Mouse (Mus musculus): ENCODE results near the gene Senp6. TPM values are rescaled to one million over a fixed set of nuclear protein-coding genes. Genes with fewer than 3 reads are reported as not detected.
"Not testable (repeated sequence)": the region's sequence is repeated elsewhere in the genome, so short reads cannot be mapped to it uniquely, and the experiment has no call there.

Senp6 gene
- polyA plus RNA-seq (2014; fragmentation: Nextera tagmentation; extraction: Ambion mirVana), result 73.5 and 82.3 TPM in 2 replicates

DNA sequence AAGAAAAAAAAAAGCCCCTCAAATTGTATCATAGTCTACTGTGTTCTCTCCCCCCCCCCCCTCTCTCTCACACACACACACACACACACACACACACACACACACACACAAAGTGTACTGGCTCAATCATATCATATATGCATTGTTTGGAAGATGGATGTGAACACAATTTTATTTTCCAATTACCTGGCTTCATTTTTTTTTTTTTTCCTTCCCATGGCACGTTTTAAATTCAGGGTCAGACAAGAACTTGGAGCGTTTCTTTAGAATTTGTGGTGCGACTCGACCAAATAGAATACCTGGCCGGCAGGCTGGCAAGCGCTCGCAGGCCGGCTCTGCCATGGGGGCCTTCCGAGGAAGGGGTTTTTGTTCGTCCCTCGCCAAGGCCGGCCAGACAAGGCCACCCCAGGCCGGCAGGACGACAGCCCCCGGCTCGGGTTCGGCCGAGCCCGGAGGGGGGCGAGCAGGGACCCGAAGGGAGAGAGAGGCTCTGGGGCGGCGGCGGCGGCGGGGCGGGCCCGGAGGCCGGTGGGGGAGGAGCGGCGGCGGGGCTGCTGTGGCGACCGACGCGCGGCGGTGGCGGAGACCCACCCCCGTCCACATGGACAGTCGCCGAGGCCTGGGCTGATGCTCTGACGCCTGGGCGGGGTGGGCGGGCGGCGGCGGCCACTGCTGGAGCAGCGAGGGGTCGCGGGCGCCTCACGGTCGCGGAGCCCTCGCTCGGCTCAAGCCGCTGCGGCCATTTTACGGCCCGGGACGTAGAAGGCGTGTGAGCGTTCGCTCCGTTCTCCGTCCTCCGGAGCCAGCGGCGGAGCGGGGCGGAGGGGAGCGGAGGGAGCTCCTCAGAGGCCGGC is at the start of gene Senp6:
Gene Senp6 (plus strand): TSS at position 537 of the 854 bp plus-strand sequence.
- Histone ChIP-seq H3K27me3 (ENCODE audit: control insufficient read depth, insufficient read depth, low read length) (no peaks in the 10 kb centered on the region), H3K4me2 (replicated peaks; ENCODE audit: low read depth, low read length) (peak within 1 kb of the TSS; percentile 56), H3K4me3 (ENCODE audit: low read length) (peak within 1 kb of the TSS; percentile 97), H3K36me3 (ENCODE audit: control insufficient read depth, insufficient read depth, low read length) (no peaks in the 10 kb centered on the region), H3K9ac (ENCODE audit: low read depth, low read length) (peak within 1 kb of the TSS; percentile 100), H3K27ac (ENCODE audit: low read depth, low read length) (peak within 1 kb of the TSS; percentile 99), H3K4me1 (ENCODE audit: control insufficient read depth, insufficient read depth, low read length) (peaks cover 17% of the 10 kb centered on the region; the same call in 1 of the 2 replicates), H3K9me3 (ENCODE audit: control insufficient read depth, low read length) (peaks cover 7% of the 10 kb centered on the region)
- 1% methylated on average over 42 of the region's 74 CpGs for WGBS
- peak; percentile 92 for ATAC-seq (ENCODE audit: low FRiP score, low TSS enrichment)

DNA sequence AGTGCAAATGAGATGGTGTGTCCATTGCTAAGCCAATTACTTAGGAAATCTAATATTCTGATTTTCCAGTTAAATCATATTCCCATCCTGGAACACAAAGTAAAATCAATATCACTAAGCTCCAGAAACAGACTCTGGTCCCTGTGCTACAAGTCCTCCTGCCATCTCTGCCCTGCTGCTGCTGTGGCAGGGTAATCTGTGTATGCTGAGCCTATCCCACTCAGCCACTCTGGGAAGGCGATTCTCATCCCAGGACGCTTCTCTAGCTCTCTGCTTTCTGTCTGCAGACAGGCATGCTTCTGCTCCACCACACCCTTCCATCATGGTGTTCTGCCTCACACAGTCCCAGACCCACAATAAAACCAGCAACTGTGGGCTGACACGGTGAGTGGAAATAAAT is 46.3 kb upstream of the Senp6 start:
- H3K36me3 ChIP-seq (ENCODE audit: control insufficient read depth, insufficient read depth, low read length), result no peaks in the 10 kb centered on the region
- H3K9ac ChIP-seq (ENCODE audit: low read depth, low read length), result no peak overlapping the region
- no peak overlapping the region for H3K4me3 ChIP-seq (ENCODE audit: low read length)
- H3K27me3 ChIP-seq (ENCODE audit: control insufficient read depth, insufficient read depth, low read length), result no peaks in the 10 kb centered on the region
- WGBS, result 50% methylated on average over 3 of the region's 3 CpGs
- H3K4me1 ChIP-seq (ENCODE audit: control insufficient read depth, insufficient read depth, low read length), result no peaks in the 10 kb centered on the region
- no peak overlapping the region for H3K4me2 ChIP-seq (replicated peaks; ENCODE audit: low read depth, low read length)
- no peak for ATAC-seq (ENCODE audit: low FRiP score, low TSS enrichment)
- H3K9me3 ChIP-seq (ENCODE audit: control insufficient read depth, low read length), result no peaks in the 10 kb centered on the region
- H3K27ac ChIP-seq (ENCODE audit: low read depth, low read length), result no peak overlapping the region

DNA sequence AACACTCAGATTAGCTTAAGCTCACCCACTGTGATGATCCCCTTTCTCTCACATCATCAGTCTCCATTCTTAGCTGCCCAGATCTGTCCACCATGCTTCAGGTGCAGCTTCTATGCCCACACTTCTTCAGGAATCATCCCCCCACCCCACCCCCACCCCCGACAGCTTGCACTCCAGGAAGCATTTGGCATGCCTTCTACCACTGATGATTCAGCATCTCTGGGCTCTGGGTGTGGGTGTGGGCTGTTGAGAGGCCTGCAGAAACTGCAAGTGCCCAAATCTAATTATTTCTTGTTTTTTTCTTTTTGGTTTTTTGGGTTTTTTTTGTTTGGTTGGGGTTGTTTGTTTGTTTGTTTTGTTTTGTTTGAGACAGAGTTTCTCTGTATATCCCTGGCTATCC is 45.1 kb upstream of the Senp6 start:
- Histone ChIP-seq H3K4me1 (ENCODE audit: control insufficient read depth, insufficient read depth, low read length) (no peaks in the 10 kb centered on the region), H3K4me3 (ENCODE audit: low read length) (no peak overlapping the region), H3K27ac (ENCODE audit: low read depth, low read length) (no peak overlapping the region), H3K36me3 (ENCODE audit: control insufficient read depth, insufficient read depth, low read length) (no peaks in the 10 kb centered on the region), H3K9ac (ENCODE audit: low read depth, low read length) (no peak overlapping the region), H3K27me3 (ENCODE audit: control insufficient read depth, insufficient read depth, low read length) (no peaks in the 10 kb centered on the region), H3K4me2 (replicated peaks; ENCODE audit: low read depth, low read length) (no peak overlapping the region), H3K9me3 (ENCODE audit: control insufficient read depth, low read length) (no peaks in the 10 kb centered on the region)
- no peak for ATAC-seq (ENCODE audit: low FRiP score, low TSS enrichment)
- WGBS, result 21% methylated on average over 1 of the region's 1 CpGs

DNA sequence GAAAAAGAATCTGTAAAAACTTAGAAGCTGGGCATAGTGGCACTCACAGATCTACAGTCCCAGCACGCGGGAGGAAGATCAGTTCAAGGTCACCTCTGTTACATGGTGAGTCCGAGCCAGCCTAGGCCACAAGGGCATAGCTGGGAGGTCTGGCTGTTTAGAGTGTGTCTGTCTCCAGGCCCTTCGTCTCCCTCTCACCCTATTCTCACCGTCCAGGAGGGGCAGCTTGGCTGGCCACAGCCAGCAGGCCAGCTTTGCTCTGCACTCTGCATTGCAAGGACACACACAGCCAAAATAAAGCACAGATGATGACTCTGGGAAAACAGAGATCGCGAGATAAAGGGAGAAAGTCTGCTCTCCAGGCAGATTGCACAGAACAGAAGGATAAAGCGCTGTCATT is 43.9 kb upstream of the Senp6 start:
- H3K9ac ChIP-seq (ENCODE audit: low read depth, low read length), result no peak overlapping the region
- H3K36me3 ChIP-seq (ENCODE audit: control insufficient read depth, insufficient read depth, low read length), result no peaks in the 10 kb centered on the region
- H3K4me2 ChIP-seq (replicated peaks; ENCODE audit: low read depth, low read length), result no peak overlapping the region
- no peak overlapping the region for H3K4me3 ChIP-seq (ENCODE audit: low read length)
- 69% methylated on average over 8 of the region's 8 CpGs for WGBS
- no peaks in the 10 kb centered on the region for H3K9me3 ChIP-seq (ENCODE audit: control insufficient read depth, low read length)
- H3K27me3 ChIP-seq (ENCODE audit: control insufficient read depth, insufficient read depth, low read length), result no peaks in the 10 kb centered on the region
- no peaks in the 10 kb centered on the region for H3K4me1 ChIP-seq (ENCODE audit: control insufficient read depth, insufficient read depth, low read length)
- no peak for ATAC-seq (ENCODE audit: low FRiP score, low TSS enrichment)
- no peak overlapping the region for H3K27ac ChIP-seq (ENCODE audit: low read depth, low read length)

DNA sequence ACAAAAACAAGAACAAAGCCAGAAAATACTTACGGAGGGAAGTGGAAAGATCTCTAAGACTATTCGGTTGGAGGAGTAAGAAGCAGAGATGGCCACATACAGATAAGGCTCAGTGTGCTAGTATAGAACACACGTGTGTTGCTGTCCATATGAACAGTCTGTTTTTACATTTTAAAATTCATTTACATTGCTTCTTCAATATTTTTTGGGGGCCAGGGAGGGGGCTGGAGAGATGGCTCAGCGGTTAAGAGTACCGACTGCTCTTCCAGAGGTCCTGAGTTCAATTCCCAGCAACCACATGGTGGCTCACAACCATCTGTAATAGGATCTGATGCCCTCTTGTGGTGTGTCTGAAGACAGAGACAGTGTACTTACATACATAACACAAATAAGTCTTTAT is 41.4 kb upstream of the Senp6 start:
- not testable (repeated sequence) for H3K36me3 ChIP-seq (ENCODE audit: control insufficient read depth, insufficient read depth, low read length); H3K4me2 ChIP-seq (replicated peaks; ENCODE audit: low read depth, low read length); ATAC-seq (ENCODE audit: low FRiP score, low TSS enrichment); H3K4me1 ChIP-seq (ENCODE audit: control insufficient read depth, insufficient read depth, low read length); H3K9me3 ChIP-seq (ENCODE audit: control insufficient read depth, low read length); H3K4me3 ChIP-seq (ENCODE audit: low read length); H3K27ac ChIP-seq (ENCODE audit: low read depth, low read length); H3K9ac ChIP-seq (ENCODE audit: low read depth, low read length); H3K27me3 ChIP-seq (ENCODE audit: control insufficient read depth, insufficient read depth, low read length)
- 91% methylated on average over 5 of the region's 5 CpGs for WGBS

DNA sequence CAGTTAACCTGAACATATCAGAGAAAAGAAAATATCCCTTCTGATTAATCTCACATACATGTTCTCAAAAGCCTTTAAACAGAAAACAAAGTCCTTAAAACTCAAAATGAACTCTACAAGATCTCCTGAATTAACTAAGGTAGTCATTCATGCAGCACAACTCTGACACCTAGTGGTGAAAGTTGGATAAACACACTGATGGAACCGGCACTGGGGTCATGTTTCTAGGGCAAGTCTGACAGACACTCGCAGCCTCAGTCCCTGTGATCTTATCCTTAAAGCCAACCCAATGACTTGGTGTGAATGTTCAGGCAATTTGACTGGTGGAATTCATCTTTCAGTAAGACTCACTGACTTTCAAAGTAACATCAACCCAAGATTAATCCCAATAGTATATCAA is 40.7 kb upstream of the Senp6 start:
- Histone ChIP-seq H3K4me2 (replicated peaks; ENCODE audit: low read depth, low read length) (no peak overlapping the region), H3K9ac (ENCODE audit: low read depth, low read length) (no peak overlapping the region), H3K36me3 (ENCODE audit: control insufficient read depth, insufficient read depth, low read length) (no peaks in the 10 kb centered on the region), H3K9me3 (ENCODE audit: control insufficient read depth, low read length) (no peaks in the 10 kb centered on the region), H3K27me3 (ENCODE audit: control insufficient read depth, insufficient read depth, low read length) (no peaks in the 10 kb centered on the region), H3K27ac (ENCODE audit: low read depth, low read length) (no peak overlapping the region), H3K4me1 (ENCODE audit: control insufficient read depth, insufficient read depth, low read length) (no peaks in the 10 kb centered on the region), H3K4me3 (ENCODE audit: low read length) (no peak overlapping the region)
- 0% methylated on average over 2 of the region's 2 CpGs for WGBS
- ATAC-seq (ENCODE audit: low FRiP score, low TSS enrichment), result no peak; the same call in 1 of the 2 replicates

DNA sequence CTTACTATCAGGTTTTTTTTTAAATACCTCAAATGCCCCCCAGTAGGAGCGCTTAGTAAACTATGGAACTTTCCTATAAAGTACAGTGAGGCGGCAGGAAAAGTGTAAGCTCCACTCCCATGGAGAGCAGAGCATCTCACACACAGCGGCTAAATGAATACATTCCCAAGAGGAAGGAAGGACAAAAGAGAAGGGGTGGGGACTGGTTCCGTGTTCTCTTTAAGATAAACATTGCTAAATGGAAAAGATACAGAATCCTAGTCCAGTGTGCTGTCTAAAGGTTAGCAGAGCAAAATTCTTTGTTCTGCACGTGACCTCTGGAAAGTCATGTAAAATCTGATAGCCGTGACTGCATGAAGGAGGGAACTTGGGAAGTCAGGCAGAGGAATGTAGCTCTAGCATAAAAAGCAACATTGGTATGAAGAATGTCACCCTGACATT is 40.1 kb upstream of the Senp6 start:
- H3K27ac ChIP-seq (ENCODE audit: low read depth, low read length), result no peak overlapping the region
- no peaks in the 10 kb centered on the region for H3K36me3 ChIP-seq (ENCODE audit: control insufficient read depth, insufficient read depth, low read length)
- no peak overlapping the region for H3K4me2 ChIP-seq (replicated peaks; ENCODE audit: low read depth, low read length)
- ATAC-seq (ENCODE audit: low FRiP score, low TSS enrichment), result peak; percentile 69; the same call in 1 of the 2 replicates
- H3K9ac ChIP-seq (ENCODE audit: low read depth, low read length), result no peak overlapping the region
- H3K4me1 ChIP-seq (ENCODE audit: control insufficient read depth, insufficient read depth, low read length), result no peaks in the 10 kb centered on the region
- H3K9me3 ChIP-seq (ENCODE audit: control insufficient read depth, low read length), result no peaks in the 10 kb centered on the region
- H3K4me3 ChIP-seq (ENCODE audit: low read length), result no peak overlapping the region
- WGBS, result 51% methylated on average over 6 of the region's 6 CpGs
- no peaks in the 10 kb centered on the region for H3K27me3 ChIP-seq (ENCODE audit: control insufficient read depth, insufficient read depth, low read length)

DNA sequence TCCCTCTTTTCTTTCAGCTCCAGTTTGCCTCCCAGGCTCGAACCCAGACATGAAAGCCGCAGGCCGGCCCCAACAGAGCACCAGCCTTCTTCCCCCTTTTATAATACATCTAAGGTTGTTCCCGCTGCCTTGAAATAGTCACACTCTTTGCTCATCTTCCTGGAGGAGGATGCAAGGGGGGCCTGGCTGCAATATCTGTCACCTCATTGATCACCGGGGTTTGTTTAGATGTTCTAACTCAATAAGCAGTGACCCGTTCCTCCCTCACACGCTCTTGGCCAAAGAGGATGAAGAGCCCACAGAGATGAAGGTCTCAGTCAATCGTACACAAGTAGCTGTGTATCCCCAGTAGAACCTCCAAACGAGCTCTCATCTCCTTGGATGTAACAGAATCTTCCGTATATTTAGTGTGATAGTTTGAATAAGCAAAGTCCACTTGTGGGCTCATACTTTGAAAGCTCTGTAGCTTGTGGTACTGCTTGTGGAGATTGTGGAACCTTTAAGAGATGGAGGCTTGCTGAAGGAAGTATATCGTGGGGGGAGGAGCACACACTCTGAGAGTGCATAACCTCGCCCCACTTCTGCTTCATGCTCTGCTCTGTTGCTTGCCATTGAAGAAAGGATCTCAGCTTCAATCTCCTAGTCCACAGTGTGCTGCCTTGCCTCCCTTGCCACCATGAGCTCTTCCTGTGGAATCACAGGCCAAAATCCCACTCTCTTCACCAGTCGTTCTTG is 29.3 kb upstream of the Senp6 start:
- Histone ChIP-seq H3K4me1 (ENCODE audit: control insufficient read depth, insufficient read depth, low read length) (no peaks in the 10 kb centered on the region), H3K36me3 (ENCODE audit: control insufficient read depth, insufficient read depth, low read length) (no peaks in the 10 kb centered on the region), H3K27me3 (ENCODE audit: control insufficient read depth, insufficient read depth, low read length) (no peaks in the 10 kb centered on the region), H3K4me2 (replicated peaks; ENCODE audit: low read depth, low read length) (no peak overlapping the region), H3K9me3 (ENCODE audit: control insufficient read depth, low read length) (no peaks in the 10 kb centered on the region), H3K27ac (ENCODE audit: low read depth, low read length) (no peak overlapping the region), H3K9ac (ENCODE audit: low read depth, low read length) (no peak overlapping the region), H3K4me3 (ENCODE audit: low read length) (no peak overlapping the region)
- no peak for ATAC-seq (ENCODE audit: low FRiP score, low TSS enrichment)
- 85% methylated on average over 13 of the region's 13 CpGs for WGBS

DNA sequence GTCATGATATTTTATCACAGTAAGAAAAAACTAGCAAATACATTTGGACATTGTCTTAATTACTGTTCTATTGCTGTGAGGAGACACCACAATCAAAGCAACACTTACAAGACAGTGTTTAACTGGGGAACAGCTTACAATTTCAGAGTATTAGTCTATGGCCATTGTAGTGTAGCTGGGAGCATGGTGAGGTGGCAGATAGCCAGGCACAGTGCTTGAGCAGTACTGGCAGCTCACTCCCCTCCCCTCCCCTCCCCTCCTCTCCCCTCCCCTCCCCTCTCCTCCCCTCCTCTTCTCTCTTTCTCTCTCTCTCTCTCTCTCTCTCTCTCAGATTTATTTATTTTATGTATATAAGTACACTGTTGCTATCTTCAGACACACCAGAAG is 28.7 kb upstream of the Senp6 start:
- H3K4me1 ChIP-seq (ENCODE audit: control insufficient read depth, insufficient read depth, low read length), result no peaks in the 10 kb centered on the region
- no peaks in the 10 kb centered on the region for H3K27me3 ChIP-seq (ENCODE audit: control insufficient read depth, insufficient read depth, low read length)
- no peaks in the 10 kb centered on the region for H3K9me3 ChIP-seq (ENCODE audit: control insufficient read depth, low read length)
- H3K9ac ChIP-seq (ENCODE audit: low read depth, low read length), result no peak overlapping the region
- H3K27ac ChIP-seq (ENCODE audit: low read depth, low read length), result no peak overlapping the region
- H3K36me3 ChIP-seq (ENCODE audit: control insufficient read depth, insufficient read depth, low read length), result no peaks in the 10 kb centered on the region
- no peak overlapping the region for H3K4me3 ChIP-seq (ENCODE audit: low read length)
- no peak overlapping the region for H3K4me2 ChIP-seq (replicated peaks; ENCODE audit: low read depth, low read length)
- ATAC-seq (ENCODE audit: low FRiP score, low TSS enrichment), result no peak

Data from kidney, embryonic 14.5 days (tissue).